Mouse (Mus musculus) limb, embryonic 14.5 days (tissue): ENCODE measurements around the gene Erg. TPM values are rescaled to one million over a fixed set of nuclear protein-coding genes. Genes with fewer than 3 reads are reported as not detected.

Experiments used
- ATAC-seq: fragments of 200-750 bp; cut with Nextera tagmentation; 2 replicates; pipeline ENCODE4 v1.8.0; 2017; ENCODE audit warnings: low read depth, moderate number of reproducible peaks, moderate TSS enrichment; ENCODE audit not compliant: low FRiP score
- DNase-seq: peaks from one replicate; pipeline ENCODE4 v3.0.0-alpha.2; 2015; ENCODE audit warnings: low spot score
- H3K27ac ChIP-seq: fragments of 300-500 bp; sonication (generic); replicated peaks from 2 replicates; pipeline ENCODE4 v1.5.1; 2014; ENCODE audit warnings: low read depth, mild to moderate bottlenecking, low read length, moderate library complexity, mixed read lengths
- H3K27me3 ChIP-seq: fragments of 300-500 bp; sonication (generic); 2 replicates; pipeline ENCODE4 v1.6.1; 2014; ENCODE audit warnings: low read length, mixed read lengths; ENCODE audit not compliant: control insufficient read depth, insufficient read depth
- H3K36me3 ChIP-seq: fragments of 300-500 bp; sonication (generic); 2 replicates; pipeline ENCODE4 v1.6.1; 2014; ENCODE audit warnings: mild to moderate bottlenecking, low read length, moderate library complexity, mixed read lengths; ENCODE audit not compliant: control insufficient read depth, insufficient read depth
- H3K4me1 ChIP-seq: fragments of 300-500 bp; sonication (generic); 2 replicates; pipeline ENCODE4 v1.6.1; 2014; ENCODE audit warnings: antibody characterized with exemption, low read length, mixed read lengths; ENCODE audit not compliant: control insufficient read depth, insufficient read depth
- H3K4me2 ChIP-seq: fragments of 300-500 bp; sonication (generic); replicated peaks from 2 replicates; pipeline ENCODE4 v1.6.1; 2014; ENCODE audit warnings: low read depth, mild to moderate bottlenecking, low read length, moderate library complexity; ENCODE audit not compliant: severe bottlenecking
- H3K4me3 ChIP-seq: fragments of 300-500 bp; sonication (generic); replicated peaks from 2 replicates; pipeline ENCODE4 v1.5.1; 2014; ENCODE audit warnings: low read length
- H3K9ac ChIP-seq: fragments of 300-500 bp; sonication (generic); 2 replicates; pipeline ENCODE4 v1.6.1; 2014; ENCODE audit warnings: mild to moderate bottlenecking, low read depth, low read length, moderate library complexity; ENCODE audit not compliant: severe bottlenecking
- H3K9me3 ChIP-seq: fragments of 300-500 bp; sonication (generic); 2 replicates; pipeline ENCODE4 v1.6.1; 2016; ENCODE audit warnings: low read length; ENCODE audit not compliant: control insufficient read depth
- POLR2A ChIP-seq: fragments of 200-500 bp; IDR thresholded peaks from 2 replicates; pipeline ENCODE4 v1.8.0; 2012; ENCODE audit warnings: inconsistent platforms, mild to moderate bottlenecking, moderate library complexity, borderline replicate concordance; ENCODE audit not compliant: insufficient read depth, insufficient read length; ENCODE audit errors: extremely low read depth
- WGBS: fragments of 180-500 bp; shearing (Covaris S2); extraction: QIAGEN DNeasy Blood & Tissue Kit; methylation state at CpG from one replicate; pipeline ENCODE4 v1.1.7; 2014; 5-methylcytosine and 5-hydroxymethylcytosine counted together
- polyA plus RNA-seq, 2 experiments: library from polyadenylated mRNA; depleted of rRNA in 1 of 2; stranded (reverse) in 1 of 2; unstranded in 1 of 2; fragments of >200 nt; fragmentation: Nextera tagmentation in 1 of 2; extraction: Ambion mirVana in 1 of 2; gene quantifications; 2 replicates each; pipeline versions ENCODE4 v1.2.1 to v1.2.3; 2012 to 2014

Gene Erg
- polyA plus RNA-seq, 2 experiments, result 18.9 to 40.6 TPM

- Histone ChIP-seq H3K9ac (no peak overlapping the region), H3K4me1 (peaks cover 6% of the 10 kb centered on the region; the same call in 1 of the 2 replicates), H3K27me3 (no peaks in the 10 kb centered on the region), H3K4me3 (no peak overlapping the region), H3K4me2 (no peak overlapping the region), H3K9me3 (no peaks in the 10 kb centered on the region), H3K27ac (no peak overlapping the region), H3K36me3 (peaks cover 7% of the 10 kb centered on the region)
- DNase-seq (no peak), ATAC-seq (no peak)
- no peak for TF ChIP-seq POLR2A
- WGBS, result 87% methylated on average over 8 of the region's 8 CpGs
Observed at GRCm38 (mm10) chr16:95360214-95360850, 226.1 kb downstream of the Erg start.

DNA sequence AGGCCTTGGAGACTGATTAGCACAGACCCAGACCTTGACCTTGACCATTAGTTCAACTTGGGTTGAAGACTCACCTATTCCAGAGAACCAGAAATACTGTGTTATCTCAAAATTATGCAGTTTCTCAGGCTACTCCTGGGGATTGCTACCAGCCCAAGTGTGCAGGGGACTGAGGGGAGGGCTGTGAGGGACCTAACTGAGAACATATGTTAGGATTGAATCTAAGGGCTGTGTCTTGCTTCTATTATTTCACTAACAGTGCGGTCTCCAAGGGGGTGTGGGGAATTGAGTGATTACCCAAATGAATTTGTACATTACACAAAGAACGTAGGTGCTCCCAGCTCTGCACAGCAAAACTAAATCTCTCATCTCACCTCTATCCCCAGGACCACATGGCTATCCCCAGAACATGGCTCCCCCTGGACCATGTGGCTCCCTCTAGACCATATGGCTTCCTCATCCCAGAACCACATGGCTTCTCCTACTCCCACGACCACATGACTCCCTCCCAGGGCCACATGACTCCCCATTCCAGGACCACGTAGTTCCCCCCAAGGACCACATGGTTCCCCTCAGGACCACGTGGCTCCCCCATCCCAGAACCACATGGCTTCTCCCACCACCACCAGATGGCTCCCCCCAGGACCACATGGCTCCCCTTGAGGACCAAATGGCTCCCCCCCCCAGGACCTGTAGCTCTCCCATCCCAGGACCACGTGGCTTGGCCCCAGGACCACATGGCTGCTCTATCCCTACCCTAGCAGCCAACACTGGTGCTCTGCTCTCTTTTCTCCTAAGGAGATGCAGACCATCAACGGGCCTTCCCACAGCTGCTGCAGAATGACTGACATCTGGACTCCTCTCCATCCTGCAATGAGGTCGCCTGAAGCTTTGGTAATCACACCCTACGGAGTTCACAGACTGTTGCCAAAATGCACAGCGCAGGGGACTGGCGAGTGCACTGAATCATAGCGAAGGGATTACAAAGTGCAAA lies 229.1 kb downstream of the Erg start:
- no peak overlapping the region for H3K4me3 ChIP-seq
- 56% methylated on average over 12 of the region's 12 CpGs for WGBS
- H3K4me2 ChIP-seq, result no peak overlapping the region
- ATAC-seq, result peak; percentile 46
- no peaks in the 10 kb centered on the region for H3K27me3 ChIP-seq
- no peak for TF ChIP-seq POLR2A
- H3K9me3 ChIP-seq, result no peaks in the 10 kb centered on the region
- H3K9ac ChIP-seq, result no peak overlapping the region
- no peak overlapping the region for H3K27ac ChIP-seq
- peaks cover 7% of the 10 kb centered on the region for H3K36me3 ChIP-seq
- no peak for DNase-seq
- peaks cover 6% of the 10 kb centered on the region; the same call in 1 of the 2 replicates for H3K4me1 ChIP-seq

DNA sequence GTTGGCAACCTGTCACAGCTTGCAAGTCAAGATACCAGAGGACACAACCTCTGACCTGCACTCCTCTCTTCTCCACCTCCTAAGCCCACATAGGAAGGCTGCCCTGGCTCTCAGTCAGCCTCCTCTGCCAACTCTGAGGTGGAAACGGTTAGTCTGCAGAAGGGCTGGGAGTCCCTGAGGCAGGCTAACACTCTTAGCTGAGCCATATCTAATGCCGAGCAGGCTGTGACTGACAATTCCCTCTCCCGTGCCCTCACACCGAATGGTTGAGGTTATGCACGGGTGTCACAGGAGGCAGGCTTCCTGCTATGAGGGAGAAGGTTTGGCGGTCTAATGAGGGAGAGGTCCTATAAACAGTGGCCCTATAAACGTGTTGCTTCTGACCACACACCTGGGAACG lies 232.6 kb downstream of the Erg start:
- Histone ChIP-seq H3K9ac (no peak overlapping the region), H3K4me2 (no peak overlapping the region), H3K4me1 (peaks cover 6% of the 10 kb centered on the region; the same call in 1 of the 2 replicates), H3K27me3 (no peaks in the 10 kb centered on the region), H3K9me3 (no peaks in the 10 kb centered on the region), H3K36me3 (no peaks in the 10 kb centered on the region), H3K4me3 (no peak overlapping the region), H3K27ac (no peak overlapping the region)
- no peak for TF ChIP-seq POLR2A
- DNase-seq (no peak), ATAC-seq (no peak)
- 34% methylated on average over 8 of the region's 8 CpGs for WGBS

- Histone ChIP-seq H3K9ac (no peak overlapping the region), H3K4me3 (no peak overlapping the region), H3K36me3 (no peaks in the 10 kb centered on the region), H3K9me3 (no peaks in the 10 kb centered on the region), H3K4me1 (peaks cover 2% of the 10 kb centered on the region; the same call in 1 of the 2 replicates), H3K4me2 (no peak overlapping the region), H3K27ac (no peak overlapping the region), H3K27me3 (no peaks in the 10 kb centered on the region)
- DNase-seq (no peak), ATAC-seq (no peak)
- WGBS, result 50% methylated on average over 8 of the region's 8 CpGs
- TF ChIP-seq POLR2A, result no peak
Observed at GRCm38 (mm10) chr16:95352266-95352665, 234.1 kb downstream of the Erg start.

DNA sequence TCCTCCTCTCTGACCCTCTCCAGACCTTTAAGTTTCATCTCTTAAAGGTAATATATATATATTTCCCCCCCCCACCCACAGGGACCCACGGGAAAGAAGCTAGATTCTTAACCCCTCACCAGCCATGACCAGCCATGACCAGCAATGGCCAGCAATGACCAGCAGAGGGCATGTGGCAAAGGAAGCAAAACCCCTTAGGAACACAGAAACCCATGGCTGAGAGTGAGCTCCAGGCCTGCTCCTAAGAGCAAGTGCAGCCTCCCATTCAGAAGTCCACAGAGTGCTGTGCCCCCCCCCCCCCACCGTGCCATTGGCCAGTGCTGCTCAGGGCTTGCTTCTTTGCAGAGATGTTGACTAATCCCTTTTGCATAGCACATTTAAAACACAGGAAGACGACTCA lies 235.9 kb downstream of the Erg start:
- no peak for TF ChIP-seq POLR2A
- H3K9me3 ChIP-seq, result no peaks in the 10 kb centered on the region
- H3K27ac ChIP-seq, result no peak overlapping the region
- no peak overlapping the region for H3K9ac ChIP-seq
- 26% methylated on average over 3 of the region's 3 CpGs for WGBS
- no peak overlapping the region for H3K4me2 ChIP-seq
- H3K27me3 ChIP-seq, result no peaks in the 10 kb centered on the region
- no peak for ATAC-seq
- H3K4me1 ChIP-seq, result no peaks in the 10 kb centered on the region
- no peaks in the 10 kb centered on the region for H3K36me3 ChIP-seq
- no peak overlapping the region for H3K4me3 ChIP-seq
- no peak for DNase-seq
